Mouse (Mus musculus) lung, postnatal 36 days (tissue): ENCODE measurements at regions not wholly inside any gene's neighbourhood (a gene's known extent, or its start where the extent isn't known, plus 50 kb on each side); places are given as distances from the start of the nearest gene placed in this dataset.

Source experiments
- DNase-seq: peaks from one replicate; pipeline ENCODE4 v3.0.0; 2022; ENCODE audit warnings: mixed read lengths

DNA sequence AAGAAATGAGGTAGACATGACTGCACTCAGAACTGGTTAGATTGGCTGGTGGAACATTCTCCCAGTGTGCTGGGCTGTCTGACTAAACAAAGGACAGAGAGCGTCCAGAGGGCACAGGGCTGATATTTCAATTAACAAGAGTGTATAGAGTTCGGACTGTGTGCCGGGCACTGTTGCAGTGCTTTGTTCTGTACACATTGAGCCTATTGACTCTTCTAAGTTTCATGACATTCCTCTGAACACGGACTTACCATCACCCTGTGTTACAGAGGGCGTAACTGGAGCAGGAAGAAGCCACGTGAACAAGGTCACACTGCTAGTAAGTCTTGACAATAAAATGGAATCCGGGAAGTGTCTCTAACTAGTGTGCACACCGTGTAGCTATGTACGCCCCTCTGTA, 92.1 kb upstream of the Barx2 start:
- DNase-seq = no peak

DNA sequence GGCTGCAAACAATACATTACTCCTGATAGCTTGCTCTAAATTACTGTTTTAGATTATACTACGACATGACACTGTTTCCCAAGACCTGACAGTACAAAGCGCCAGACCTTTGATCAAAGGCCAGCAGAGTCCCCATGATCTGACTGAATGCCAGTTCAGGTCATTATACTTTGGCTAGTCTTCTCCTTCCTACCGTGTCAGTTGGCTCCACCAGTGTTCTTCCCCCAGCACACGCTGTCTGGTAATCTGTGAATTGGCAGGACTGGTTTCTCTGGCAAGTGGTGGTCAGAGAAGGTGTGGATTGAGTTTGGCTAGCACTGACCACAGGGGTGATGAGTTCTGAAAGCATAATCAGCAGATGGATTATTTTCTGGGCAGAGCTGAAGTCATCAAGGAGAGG, 93.1 kb upstream of the Barx2 start:
- DNase-seq = no peak

- DNase-seq = peak; percentile 27
Observed at GRCm38 (mm10) chr9:32010953-32011770, 97.9 kb upstream of the Barx2 start.

DNA sequence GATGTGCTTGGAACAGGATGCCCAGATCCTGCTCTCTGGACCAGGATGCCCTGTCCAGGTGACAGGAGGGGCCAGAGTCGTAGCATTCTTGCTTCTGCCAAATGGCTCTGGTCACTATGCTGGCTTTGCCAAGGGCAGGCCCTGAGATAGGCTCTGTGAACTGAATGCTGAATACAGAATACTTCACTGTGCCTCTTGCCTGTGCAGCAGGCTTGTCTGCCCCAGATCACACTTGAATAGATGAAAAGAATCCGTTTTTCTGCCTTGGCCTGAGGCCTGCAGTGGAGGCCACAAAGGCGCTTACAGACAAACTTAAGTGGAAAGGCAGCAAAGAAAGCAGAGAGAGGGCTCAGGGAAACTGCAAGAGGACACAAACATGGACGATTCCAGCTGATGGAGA, 99.7 kb upstream of the Arhgap32 start:
- DNase-seq = no peak

GRCm38 (mm10) chr9:32018020-32018419, 97.9 kb upstream of the Arhgap32 start:
- peak; percentile 31 for DNase-seq

DNA sequence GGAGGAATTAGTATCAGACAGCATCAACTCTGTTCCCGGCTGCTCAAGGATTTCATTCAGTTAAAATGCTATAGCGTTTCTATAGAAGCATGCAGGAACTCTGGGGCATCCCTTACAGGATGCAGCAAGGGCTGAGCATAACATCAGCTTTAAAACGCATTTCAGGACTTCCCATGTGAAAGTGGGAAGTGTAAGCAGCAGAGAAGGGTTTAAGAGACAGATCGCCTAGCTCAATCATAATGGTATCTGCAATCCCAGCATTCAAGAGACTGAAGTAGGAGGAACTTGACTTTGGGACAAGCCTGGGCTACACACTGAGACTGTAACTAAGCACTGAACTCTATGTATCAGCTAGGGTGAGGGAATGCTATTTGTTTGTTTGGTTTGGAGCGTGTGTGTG, 96.2 kb upstream of the Arhgap32 start:
- no peak for DNase-seq

GRCm38 (mm10) chr9:32020942-32021731, 94.8 kb upstream of the Arhgap32 start:
- DNase-seq = peak; percentile 43

- no peak for DNase-seq
Observed at GRCm38 (mm10) chr9:32021755-32022154, 94.2 kb upstream of the Arhgap32 start.

DNA sequence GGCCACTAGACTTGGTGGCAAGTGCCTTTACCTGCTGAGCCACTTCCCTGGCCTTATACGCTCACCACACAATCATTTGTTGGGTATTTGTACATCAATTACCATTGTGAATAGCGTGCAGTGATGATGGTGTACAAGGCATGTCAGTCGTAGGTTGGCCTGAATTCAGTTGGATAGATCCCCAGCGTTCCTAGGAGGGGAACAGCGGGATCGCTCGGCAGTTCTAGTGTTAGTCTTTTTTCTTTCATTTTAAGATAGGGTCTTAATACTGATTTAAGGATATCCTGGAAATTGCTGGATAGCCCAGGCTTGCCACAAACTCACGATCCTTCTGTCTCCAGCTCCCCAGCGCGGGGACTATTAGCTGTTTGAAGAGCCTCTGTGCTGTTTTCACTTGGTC, 92.9 kb upstream of the Arhgap32 start:
- no peak for DNase-seq

GRCm38 (mm10) chr9:32024767-32025166, 91.2 kb upstream of the Arhgap32 start:
- peak; percentile 29 for DNase-seq

- DNase-seq = peak; percentile 63
Observed at GRCm38 (mm10) chr9:32027962-32028361, 88.0 kb upstream of the Arhgap32 start.

DNA sequence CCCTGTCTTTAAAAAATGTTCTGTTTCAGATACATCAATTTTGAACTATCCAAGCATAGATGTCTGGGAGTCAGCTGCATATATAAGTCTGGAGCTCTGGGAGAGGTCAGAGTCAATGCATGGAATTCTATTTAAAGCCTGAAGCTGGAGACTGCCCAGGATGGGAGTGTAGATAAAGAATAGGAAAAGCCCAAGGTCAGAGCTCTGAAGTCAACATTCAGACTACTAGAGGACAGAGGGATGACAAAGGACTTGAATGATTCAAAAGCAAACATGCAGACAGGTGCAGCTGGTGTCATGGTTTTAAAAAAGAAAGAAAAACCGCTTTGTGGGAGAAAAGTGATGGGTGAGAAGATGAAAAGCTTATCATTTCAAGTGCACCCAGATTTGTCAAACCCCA, 86.9 kb upstream of the Arhgap32 start:
- no peak for DNase-seq

DNA sequence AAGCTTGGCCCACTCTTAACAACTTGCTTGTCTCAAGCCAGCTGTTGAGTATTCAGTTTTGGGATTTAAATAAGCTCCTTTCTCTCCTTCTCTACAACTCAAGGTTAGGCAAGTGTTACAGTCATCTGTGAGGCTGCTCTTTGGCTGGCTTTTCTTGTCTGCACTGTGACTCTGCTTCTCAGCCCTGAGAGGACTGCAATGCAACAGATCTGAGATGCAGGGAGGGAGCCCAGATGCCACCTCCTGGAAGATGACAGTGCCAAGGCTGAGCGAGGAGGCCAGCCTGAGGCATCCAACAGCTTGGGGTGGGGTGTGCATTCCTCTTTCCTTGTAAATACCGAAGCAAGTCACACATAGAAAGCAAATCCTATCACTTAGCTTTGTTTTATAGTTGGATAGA, 86.2 kb upstream of the Arhgap32 start:
- DNase-seq = no peak

GRCm38 (mm10) chr9:32030203-32030602, 85.7 kb upstream of the Arhgap32 start:
- DNase-seq = no peak

DNA sequence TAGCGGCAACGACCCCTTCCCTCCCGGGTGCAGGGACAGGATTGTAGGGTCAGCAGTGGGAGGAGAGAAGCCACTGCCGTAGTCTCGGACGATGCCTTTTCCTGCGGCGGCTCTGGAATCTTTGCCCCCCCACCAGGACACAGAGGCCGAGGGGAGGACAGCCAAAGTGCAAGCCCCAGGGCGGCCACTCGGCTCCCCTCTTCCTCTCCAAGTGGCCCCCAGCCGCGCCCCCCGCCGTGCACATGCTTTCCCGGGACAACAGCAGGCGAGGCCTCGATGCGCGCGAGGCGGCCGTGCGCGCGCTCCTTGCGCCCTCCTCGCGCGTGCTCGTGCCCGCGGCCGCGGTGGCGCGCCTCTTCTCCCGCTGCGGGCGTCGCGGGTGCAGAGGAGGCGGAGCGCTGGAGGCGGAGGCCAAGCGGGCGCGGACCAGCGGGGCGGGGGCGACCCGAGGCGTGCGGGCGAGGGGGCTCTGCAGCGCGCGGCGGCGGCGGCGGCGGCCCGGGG, 83.9 kb upstream of the Arhgap32 start:
- DNase-seq = peak; percentile 79

DNA sequence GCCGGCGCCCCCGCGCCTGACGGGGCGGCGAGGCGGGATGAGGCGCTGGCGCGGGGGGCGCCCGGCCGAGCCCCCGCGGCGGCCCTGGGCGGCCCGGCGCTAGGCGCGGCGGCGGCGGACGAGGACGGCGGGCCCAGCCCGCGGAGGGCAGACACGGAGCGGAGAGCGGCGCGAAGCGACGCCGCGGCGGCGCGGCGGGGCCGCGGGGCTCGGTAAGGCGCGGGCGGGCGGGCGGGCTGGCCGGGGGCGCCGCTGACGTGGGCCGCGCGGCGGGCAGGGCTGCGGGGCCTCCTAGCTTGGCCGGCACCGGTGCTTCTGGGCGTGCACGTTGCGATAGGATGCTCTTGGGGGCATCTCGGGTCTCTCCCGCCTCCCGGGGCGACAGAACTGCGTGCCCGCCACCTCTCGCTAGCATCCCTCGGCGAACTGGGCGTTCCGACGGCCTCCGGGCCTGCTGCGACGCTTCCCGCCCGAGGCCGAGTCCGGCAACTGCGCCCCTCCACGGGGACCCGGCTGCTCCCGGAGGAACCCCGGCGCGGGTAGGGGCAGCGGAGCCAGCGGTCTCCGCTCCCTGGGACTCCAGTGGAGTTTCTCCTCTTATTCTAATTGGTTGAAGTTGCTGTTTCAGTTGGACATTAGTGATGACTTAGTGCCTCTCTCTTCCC, 83.3 kb upstream of the Arhgap32 start:
- peak; percentile 25 for DNase-seq

DNA sequence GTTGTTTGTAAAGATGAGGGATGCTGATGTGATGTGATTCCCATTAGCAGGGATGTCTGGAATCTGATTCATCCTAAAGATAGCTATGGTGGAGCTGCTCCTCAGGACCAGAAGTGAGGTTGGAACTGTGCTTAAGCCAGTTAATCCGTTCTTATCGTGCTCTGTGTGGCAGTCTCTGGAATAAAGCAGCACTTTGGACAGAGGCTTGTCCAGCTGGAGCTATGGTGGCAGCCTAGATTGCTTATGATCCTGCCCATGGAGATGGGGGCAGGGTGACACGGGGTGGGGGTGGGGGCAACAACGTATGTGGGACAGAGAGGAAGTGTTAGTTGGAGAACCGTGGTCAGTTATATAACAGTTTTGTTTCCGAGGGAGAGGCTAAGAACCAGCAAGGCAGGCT, 82.0 kb upstream of the Arhgap32 start:
- DNase-seq = no peak

- no peak for DNase-seq
Observed at GRCm38 (mm10) chr9:32039999-32040398, 75.9 kb upstream of the Arhgap32 start.

DNA sequence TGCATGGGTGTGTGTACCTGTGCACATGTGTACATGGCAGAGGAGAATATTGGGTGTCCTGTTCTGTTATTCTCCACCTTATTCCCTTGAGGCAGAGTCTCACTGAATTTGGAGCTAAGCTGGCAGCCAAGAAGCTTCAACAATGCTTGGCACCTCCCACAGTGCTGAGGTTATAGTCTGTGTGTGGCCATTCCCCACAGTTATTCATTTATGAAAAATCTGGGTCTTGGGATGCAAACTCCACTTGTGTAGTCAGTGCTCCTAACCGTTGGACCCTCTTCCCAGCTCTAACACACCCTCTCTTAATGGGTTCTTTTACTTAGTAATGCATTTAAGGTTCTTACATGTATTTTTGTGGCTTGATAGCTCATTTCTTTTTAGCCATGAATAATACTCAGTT, 72.6 kb upstream of the Arhgap32 start:
- DNase-seq = no peak

GRCm38 (mm10) chr9:32046791-32047190, 69.1 kb upstream of the Arhgap32 start:
- no peak for DNase-seq

- no peak for DNase-seq
Observed at GRCm38 (mm10) chr9:32048941-32049340, 67.0 kb upstream of the Arhgap32 start.

DNA sequence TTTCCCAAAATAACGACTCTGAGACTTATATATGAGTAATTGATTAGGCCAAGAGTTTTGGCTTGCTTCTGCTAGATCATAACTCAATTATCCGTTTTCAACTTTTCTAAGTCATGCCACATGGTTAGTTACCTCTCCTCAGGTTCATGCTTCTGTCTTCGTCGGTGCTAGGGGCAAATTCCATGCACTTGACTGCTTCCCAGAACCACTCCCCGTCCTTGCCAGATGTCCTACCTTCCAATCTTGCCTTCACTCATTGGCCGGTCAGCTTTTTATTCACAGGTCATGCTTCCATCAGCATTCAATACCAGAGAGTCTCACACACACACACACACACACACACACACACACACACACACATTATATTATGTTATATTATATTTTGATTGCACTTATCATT, 66.4 kb upstream of the Arhgap32 start:
- no peak for DNase-seq

- no peak for DNase-seq
Observed at GRCm38 (mm10) chr9:32053886-32054615, 61.9 kb upstream of the Arhgap32 start.
